Mouse (Mus musculus): Measurements from ENCODE around the gene Eif2a. TPM values are rescaled to one million over a fixed set of nuclear protein-coding genes. Genes with fewer than 3 reads are reported as not detected.

Eif2a gene
- polyA plus RNA-seq, 1 experiment from 2014 or later, result 44.6 TPM

DNA sequence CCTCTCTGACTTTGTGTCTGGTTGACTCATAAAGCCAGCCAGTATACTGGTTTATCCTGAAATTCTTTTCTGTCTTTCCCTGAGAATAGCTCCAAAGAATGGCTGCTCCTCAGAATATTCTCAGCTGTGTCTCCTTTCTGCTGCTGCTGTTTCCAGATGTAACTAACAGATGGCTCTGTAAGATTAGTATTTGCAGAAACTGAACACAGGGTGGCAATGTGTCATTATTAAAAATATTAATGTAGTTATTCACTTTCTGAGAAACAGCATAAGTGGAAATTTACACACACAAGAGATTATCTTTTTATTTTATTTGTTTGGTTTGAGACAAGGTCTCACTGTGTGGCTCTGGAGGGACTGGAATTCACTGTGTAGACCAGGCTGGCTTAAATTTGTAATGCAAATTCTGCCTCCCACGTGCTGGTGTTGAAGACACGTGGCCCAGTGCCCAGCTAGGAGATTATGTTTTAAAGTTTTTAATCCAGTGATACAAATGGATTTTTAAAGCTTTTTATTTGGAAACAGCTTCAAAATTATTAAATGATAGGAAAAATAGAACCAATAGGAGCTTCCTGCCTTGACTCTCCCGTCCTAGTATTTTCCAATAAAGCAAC lies 21.8 kb upstream of the Eif2a start:
- Histone ChIP-seq H3K4me2 (ENCODE audit: low read length) (no peak overlapping the region), H3K9ac (replicated peaks; ENCODE audit: low read depth, low read length) (no peak overlapping the region), H3K4me1 (replicated peaks; ENCODE audit: control insufficient read depth, insufficient read depth, low read length) (no peaks in the 10 kb centered on the region), H3K27me3 (replicated peaks; ENCODE audit: control insufficient read depth, insufficient read depth, low read length) (no peaks in the 10 kb centered on the region), H3K36me3 (ENCODE audit: control insufficient read depth, insufficient read depth) (no peaks in the 10 kb centered on the region), H3K4me3 (replicated peaks; ENCODE audit: low read length) (no peak overlapping the region), H3K9me3 (ENCODE audit: control insufficient read depth, low read length) (no peaks in the 10 kb centered on the region), H3K27ac (ENCODE audit: low read length) (no peak overlapping the region)
- ATAC-seq, result no peak
- 43% methylated on average over 3 of the region's 3 CpGs for WGBS

DNA sequence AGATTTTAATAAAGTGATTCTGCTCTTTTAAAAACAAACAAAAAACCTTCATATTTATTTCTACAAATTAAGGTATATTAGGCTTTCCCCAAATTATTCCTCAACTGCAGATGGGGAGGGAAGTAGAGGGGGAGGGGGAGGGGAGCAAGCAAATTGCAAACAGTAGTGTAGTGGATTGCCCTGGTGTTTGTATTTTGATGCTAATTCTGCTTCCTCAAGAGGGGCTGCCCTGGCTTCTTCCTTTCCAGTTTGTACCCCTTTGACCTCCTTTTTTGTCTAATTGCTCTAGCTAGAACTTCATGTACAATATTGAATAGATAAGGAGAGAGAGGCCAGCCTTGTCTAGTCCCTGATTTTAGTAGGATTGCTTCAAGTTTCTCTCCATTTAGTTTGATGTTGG lies 20.9 kb upstream of the Eif2a start:
- Histone ChIP-seq H3K27me3 (replicated peaks; ENCODE audit: control insufficient read depth, insufficient read depth, low read length) (no peaks in the 10 kb centered on the region), H3K4me1 (replicated peaks; ENCODE audit: control insufficient read depth, insufficient read depth, low read length) (no peaks in the 10 kb centered on the region)

GRCm38 (mm10) chr3:58508020-58508750 lies 17.4 kb upstream of the Eif2a start:
- no peaks in the 10 kb centered on the region for H3K27me3 ChIP-seq (replicated peaks; ENCODE audit: control insufficient read depth, insufficient read depth, low read length)
- no peaks in the 10 kb centered on the region for H3K9me3 ChIP-seq (ENCODE audit: control insufficient read depth, low read length)
- no peak overlapping the region for H3K27ac ChIP-seq (ENCODE audit: low read length)
- no peak overlapping the region for H3K9ac ChIP-seq (replicated peaks; ENCODE audit: low read depth, low read length)
- H3K4me2 ChIP-seq (ENCODE audit: low read length), result no peak overlapping the region
- ATAC-seq, result no peak
- no peak overlapping the region for H3K4me3 ChIP-seq (replicated peaks; ENCODE audit: low read length)
- no peaks in the 10 kb centered on the region for H3K36me3 ChIP-seq (ENCODE audit: control insufficient read depth, insufficient read depth)
- no peaks in the 10 kb centered on the region for H3K4me1 ChIP-seq (replicated peaks; ENCODE audit: control insufficient read depth, insufficient read depth, low read length)
- WGBS, result 92% methylated on average over 7 of the region's 7 CpGs

More for the DNA sequence above, 20.9 kb upstream of the Eif2a start:
- no peak overlapping the region for H3K9ac ChIP-seq (replicated peaks; ENCODE audit: low read depth, low read length)
- H3K4me3 ChIP-seq (replicated peaks; ENCODE audit: low read length), result no peak overlapping the region
- H3K4me2 ChIP-seq (ENCODE audit: low read length), result no peak overlapping the region
- no peaks in the 10 kb centered on the region for H3K36me3 ChIP-seq (ENCODE audit: control insufficient read depth, insufficient read depth)
- no peak overlapping the region for H3K27ac ChIP-seq (ENCODE audit: low read length)
- no peaks in the 10 kb centered on the region for H3K9me3 ChIP-seq (ENCODE audit: control insufficient read depth, low read length)
- no peak for ATAC-seq

DNA sequence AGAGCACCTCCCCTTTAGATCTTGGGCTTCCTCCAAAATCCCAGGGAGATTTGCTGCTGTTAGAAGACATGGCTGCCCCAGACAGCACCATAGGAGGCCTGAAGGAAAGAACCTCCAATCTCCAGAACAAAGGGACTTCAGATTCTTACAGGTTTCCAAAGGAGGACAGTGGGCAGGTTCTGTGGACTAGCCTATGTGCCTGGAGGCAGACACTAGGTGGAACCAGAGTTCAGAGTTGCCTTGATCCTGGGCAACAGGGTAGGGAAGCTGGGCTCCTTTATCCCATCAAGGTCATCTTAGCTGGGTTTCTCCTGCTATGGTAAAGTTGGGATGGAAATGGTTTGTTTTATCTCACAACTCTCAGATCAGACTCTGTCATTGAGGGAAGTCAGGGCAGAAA lies 14.0 kb upstream of the Eif2a start:
- no peak for ATAC-seq
- no peaks in the 10 kb centered on the region for H3K27me3 ChIP-seq (replicated peaks; ENCODE audit: control insufficient read depth, insufficient read depth, low read length)

GRCm38 (mm10) chr3:58512740-58513139 lies 12.9 kb upstream of the Eif2a start:
- 89% methylated on average over 3 of the region's 3 CpGs for WGBS
- H3K9ac ChIP-seq (replicated peaks; ENCODE audit: low read depth, low read length), result no peak overlapping the region

More for the DNA sequence above, 14.0 kb upstream of the Eif2a start:
- Histone ChIP-seq H3K9ac (replicated peaks; ENCODE audit: low read depth, low read length) (no peak overlapping the region), H3K27ac (ENCODE audit: low read length) (no peak overlapping the region), H3K9me3 (ENCODE audit: control insufficient read depth, low read length) (no peaks in the 10 kb centered on the region), H3K4me2 (ENCODE audit: low read length) (no peak overlapping the region), H3K4me3 (replicated peaks; ENCODE audit: low read length) (no peak overlapping the region), H3K4me1 (replicated peaks; ENCODE audit: control insufficient read depth, insufficient read depth, low read length) (no peaks in the 10 kb centered on the region), H3K36me3 (ENCODE audit: control insufficient read depth, insufficient read depth) (no peaks in the 10 kb centered on the region)

DNA sequence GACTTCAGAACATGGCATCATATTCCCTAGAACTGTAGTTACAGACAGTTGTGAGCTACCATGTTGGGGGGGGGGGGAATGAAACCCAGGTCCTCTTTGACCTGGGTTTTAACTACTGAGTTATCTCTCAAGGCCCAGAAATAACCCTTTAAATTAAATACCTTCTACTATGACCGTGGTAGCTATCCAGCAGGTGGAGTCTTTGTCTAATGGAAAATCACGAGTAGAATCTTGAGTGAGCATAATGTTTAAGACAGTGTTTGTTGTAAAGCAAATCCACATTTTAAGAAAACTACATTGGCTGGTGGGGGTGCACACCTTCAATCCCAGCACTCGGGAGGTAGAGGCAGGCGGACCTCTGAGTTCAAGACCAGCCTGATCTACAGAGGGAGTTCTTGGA lies 12.1 kb upstream of the Eif2a start:
- Histone ChIP-seq H3K27me3 (replicated peaks; ENCODE audit: control insufficient read depth, insufficient read depth, low read length) (no peaks in the 10 kb centered on the region), H3K9ac (replicated peaks; ENCODE audit: low read depth, low read length) (no peak overlapping the region), H3K9me3 (ENCODE audit: control insufficient read depth, low read length) (no peaks in the 10 kb centered on the region), H3K4me1 (replicated peaks; ENCODE audit: control insufficient read depth, insufficient read depth, low read length) (no peaks in the 10 kb centered on the region), H3K27ac (ENCODE audit: low read length) (no peak overlapping the region), H3K4me3 (replicated peaks; ENCODE audit: low read length) (no peak overlapping the region), H3K36me3 (ENCODE audit: control insufficient read depth, insufficient read depth) (no peaks in the 10 kb centered on the region), H3K4me2 (ENCODE audit: low read length) (no peak overlapping the region)
- no peak for ATAC-seq
- 88% methylated on average over 4 of the region's 4 CpGs for WGBS

More at GRCm38 (mm10) chr3:58512740-58513139, 12.9 kb upstream of the Eif2a start:
- H3K4me2 ChIP-seq (ENCODE audit: low read length), result no peak overlapping the region
- no peaks in the 10 kb centered on the region for H3K9me3 ChIP-seq (ENCODE audit: control insufficient read depth, low read length)
- ATAC-seq, result no peak
- no peaks in the 10 kb centered on the region for H3K4me1 ChIP-seq (replicated peaks; ENCODE audit: control insufficient read depth, insufficient read depth, low read length)
- H3K4me3 ChIP-seq (replicated peaks; ENCODE audit: low read length), result no peak overlapping the region
- no peaks in the 10 kb centered on the region for H3K27me3 ChIP-seq (replicated peaks; ENCODE audit: control insufficient read depth, insufficient read depth, low read length)
- no peak overlapping the region for H3K27ac ChIP-seq (ENCODE audit: low read length)
- H3K36me3 ChIP-seq (ENCODE audit: control insufficient read depth, insufficient read depth), result no peaks in the 10 kb centered on the region

DNA sequence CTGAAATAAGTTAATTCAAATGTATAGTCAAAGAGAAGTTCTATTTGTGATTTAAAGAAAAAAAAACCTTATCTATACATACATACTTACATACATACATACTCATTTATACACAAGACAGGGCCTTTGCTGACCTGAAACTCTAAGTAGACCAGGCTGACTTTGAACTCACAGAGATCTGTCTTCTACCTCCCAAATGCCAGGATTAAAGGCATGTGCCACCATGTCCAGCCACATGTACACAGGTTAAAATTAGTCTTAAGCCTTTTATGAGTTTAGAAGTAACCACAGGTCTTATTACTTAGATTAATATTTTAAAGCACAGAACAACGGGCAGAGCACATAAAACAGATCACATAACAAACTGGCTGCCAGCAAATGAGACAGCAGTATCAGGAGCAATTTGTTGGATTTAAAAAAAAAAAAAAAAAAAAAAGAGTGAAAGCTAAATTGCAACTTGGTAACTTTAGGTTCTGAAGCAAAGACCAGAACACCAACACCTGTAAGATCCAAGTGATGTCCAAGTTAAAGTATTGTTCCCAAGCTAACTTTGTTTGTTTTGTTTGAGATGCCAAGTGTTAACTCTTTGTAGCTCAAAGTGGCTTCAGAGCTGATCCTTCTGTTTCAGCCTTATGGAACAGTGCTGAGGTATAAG lies 9.5 kb upstream of the Eif2a start:
- no peaks in the 10 kb centered on the region for H3K9me3 ChIP-seq (ENCODE audit: control insufficient read depth, low read length)
- WGBS, result 80% methylated on average over 1 of the region's 1 CpGs
- no peak overlapping the region for H3K9ac ChIP-seq (replicated peaks; ENCODE audit: low read depth, low read length)
- H3K4me2 ChIP-seq (ENCODE audit: low read length), result no peak overlapping the region
- H3K4me3 ChIP-seq (replicated peaks; ENCODE audit: low read length), result no peak overlapping the region
- H3K27ac ChIP-seq (ENCODE audit: low read length), result no peak overlapping the region
- H3K27me3 ChIP-seq (replicated peaks; ENCODE audit: control insufficient read depth, insufficient read depth, low read length), result no peaks in the 10 kb centered on the region
- no peak for ATAC-seq
- H3K36me3 ChIP-seq (ENCODE audit: control insufficient read depth, insufficient read depth), result no peaks in the 10 kb centered on the region
- H3K4me1 ChIP-seq (replicated peaks; ENCODE audit: control insufficient read depth, insufficient read depth, low read length), result no peaks in the 10 kb centered on the region

DNA sequence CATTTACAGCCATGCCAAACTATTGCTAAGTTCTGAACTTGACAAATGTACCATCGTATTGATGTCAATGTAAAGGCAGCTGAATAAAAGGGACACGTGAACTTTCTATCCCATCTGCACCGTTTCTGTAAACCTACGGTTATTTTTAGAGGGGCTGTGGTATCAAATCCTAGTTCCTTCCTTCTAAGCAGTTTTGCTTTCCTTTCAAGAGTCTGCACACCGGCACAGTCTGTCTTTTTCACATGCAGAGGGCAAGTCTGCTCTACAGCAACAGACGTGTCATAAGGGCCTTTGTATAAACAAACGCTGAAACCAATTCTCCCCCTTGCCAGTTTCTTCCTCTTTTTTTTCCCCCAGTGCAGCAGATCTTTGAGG lies 9.0 kb upstream of the Eif2a start:
- no peak overlapping the region for H3K27ac ChIP-seq (ENCODE audit: low read length)
- H3K9me3 ChIP-seq (ENCODE audit: control insufficient read depth, low read length), result no peaks in the 10 kb centered on the region
- H3K4me3 ChIP-seq (replicated peaks; ENCODE audit: low read length), result no peak overlapping the region
- H3K4me2 ChIP-seq (ENCODE audit: low read length), result no peak overlapping the region
- 82% methylated on average over 7 of the region's 7 CpGs for WGBS
- H3K9ac ChIP-seq (replicated peaks; ENCODE audit: low read depth, low read length), result no peak overlapping the region
- H3K27me3 ChIP-seq (replicated peaks; ENCODE audit: control insufficient read depth, insufficient read depth, low read length), result no peaks in the 10 kb centered on the region
- peaks cover 5% of the 10 kb centered on the region; the same call in 1 of the 2 replicates for H3K36me3 ChIP-seq (ENCODE audit: control insufficient read depth, insufficient read depth)
- no peak for ATAC-seq
- no peaks in the 10 kb centered on the region for H3K4me1 ChIP-seq (replicated peaks; ENCODE audit: control insufficient read depth, insufficient read depth, low read length)

DNA sequence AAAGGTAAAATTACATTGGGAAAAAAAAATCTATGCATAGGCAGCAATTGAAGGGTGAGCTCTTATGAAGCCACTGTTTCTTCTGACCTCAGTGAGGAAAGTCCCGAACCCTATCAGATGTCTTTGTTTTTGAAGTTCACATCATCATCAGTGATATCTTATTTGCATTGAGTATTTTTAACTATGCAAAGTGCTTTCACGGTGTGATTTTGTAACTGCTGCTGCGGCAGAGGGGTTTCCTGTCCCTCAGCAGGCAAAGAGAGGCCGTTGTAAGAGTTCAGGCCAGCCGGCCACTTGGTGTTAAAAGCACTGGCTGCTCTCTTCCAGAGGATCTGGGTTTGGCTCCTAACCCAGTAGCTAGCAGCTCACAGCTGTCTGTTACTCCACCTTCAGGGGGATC lies 8.4 kb upstream of the Eif2a start:
- WGBS, result 76% methylated on average over 5 of the region's 5 CpGs
- Histone ChIP-seq H3K27ac (ENCODE audit: low read length) (no peak overlapping the region), H3K36me3 (ENCODE audit: control insufficient read depth, insufficient read depth) (peaks cover 7% of the 10 kb centered on the region), H3K4me1 (replicated peaks; ENCODE audit: control insufficient read depth, insufficient read depth, low read length) (no peaks in the 10 kb centered on the region), H3K9me3 (ENCODE audit: control insufficient read depth, low read length) (no peaks in the 10 kb centered on the region), H3K4me2 (ENCODE audit: low read length) (no peak overlapping the region), H3K27me3 (replicated peaks; ENCODE audit: control insufficient read depth, insufficient read depth, low read length) (no peaks in the 10 kb centered on the region), H3K9ac (replicated peaks; ENCODE audit: low read depth, low read length) (no peak overlapping the region), H3K4me3 (replicated peaks; ENCODE audit: low read length) (no peak overlapping the region)
- ATAC-seq, result no peak

All from forebrain, embryonic 16.5 days (tissue).